Mouse (Mus musculus): ENCODE results near the gene Pcna.
A peak's percentile ranks its signal among the peaks of the same experiment; 100 is the strongest.

Pcna gene

DNA sequence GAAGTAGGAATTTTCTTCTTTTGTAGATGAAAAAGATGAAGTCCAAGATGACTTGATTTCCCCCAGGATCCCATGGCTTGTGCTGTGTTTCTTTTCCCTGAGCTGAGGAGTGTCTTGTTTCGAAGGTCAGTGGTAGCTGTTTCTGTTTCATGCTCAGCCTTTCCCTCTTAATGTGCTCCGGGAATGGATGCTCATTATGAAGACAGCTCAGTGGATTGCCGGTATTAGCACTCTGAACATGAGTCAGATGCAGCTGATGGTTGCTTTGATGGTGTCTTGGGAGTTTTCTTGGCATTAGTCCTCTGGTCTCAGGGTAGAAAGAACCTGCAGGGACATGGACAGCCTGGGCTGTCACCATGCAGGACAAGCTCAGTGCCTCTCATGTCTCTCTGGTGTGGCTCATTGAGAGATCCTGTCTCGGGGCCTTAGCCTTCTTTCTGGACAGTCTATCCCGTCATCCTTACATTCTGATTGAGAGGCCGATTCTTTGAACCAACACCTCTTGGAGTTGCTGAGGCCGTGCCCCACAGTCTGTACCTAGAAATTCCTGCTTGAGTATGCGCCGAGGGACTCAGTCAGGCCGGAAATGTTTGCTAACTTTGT lies 27.5 kb upstream of the Pcna start:
- TF ChIP-seq GATA4 (IDR thresholded peaks at IDR 0.05; ENCODE audit: insufficient replicate concordance, low read length): no peak

DNA sequence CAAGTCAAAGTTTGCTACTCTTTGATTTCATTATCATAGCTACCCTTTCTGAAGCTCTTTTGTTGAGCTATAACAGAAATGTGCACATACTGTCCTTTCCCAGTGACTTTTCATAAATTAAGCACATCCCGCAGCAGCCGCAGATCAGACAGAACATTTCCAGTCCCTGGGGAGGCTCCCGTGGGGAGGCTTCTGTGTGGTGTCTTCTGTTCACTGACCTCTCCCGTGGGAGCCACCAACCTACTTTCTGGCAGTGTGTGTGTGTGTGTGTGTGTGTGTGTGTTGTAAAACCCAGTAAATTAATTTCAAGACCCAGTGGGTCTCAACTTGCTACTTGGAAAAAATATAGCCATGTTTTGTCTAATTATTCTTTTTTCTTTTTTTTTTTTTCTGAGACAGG lies 26.9 kb upstream of the Pcna start:
- TF ChIP-seq GATA4 (IDR thresholded peaks at IDR 0.05; ENCODE audit: insufficient replicate concordance, low read length): no peak

DNA sequence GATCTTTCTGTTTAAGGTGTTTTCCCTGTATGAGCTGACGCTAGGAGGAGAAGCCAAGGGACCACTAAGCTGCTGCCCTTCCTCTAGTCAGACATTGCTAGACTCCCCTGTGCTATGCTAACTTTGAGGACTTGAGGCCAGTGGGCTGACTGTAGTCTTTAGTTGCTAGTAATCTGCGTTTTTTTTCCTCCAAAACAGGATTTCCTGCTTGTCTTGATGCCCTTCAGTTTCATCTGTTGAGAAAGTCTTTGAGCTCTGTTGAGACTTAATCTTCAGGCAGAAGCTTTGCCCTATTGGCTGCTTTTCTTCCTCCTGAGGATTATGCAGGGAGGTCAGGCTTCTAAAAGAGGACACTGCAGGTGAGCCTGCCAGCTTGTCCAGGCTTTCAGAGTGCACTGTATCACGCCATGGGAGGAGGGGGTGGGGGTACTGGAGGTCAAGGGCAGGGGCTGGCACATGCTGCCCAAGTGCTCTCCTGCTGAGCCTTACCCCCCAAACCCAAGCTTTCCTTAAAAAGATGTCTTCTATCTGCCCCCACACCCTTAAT lies 26.3 kb upstream of the Pcna start:
- TF ChIP-seq GATA4 (IDR thresholded peaks at IDR 0.05; ENCODE audit: insufficient replicate concordance, low read length): 0 out of 2 replicates have a peak, but pooled peaks have one; percentile 8

DNA sequence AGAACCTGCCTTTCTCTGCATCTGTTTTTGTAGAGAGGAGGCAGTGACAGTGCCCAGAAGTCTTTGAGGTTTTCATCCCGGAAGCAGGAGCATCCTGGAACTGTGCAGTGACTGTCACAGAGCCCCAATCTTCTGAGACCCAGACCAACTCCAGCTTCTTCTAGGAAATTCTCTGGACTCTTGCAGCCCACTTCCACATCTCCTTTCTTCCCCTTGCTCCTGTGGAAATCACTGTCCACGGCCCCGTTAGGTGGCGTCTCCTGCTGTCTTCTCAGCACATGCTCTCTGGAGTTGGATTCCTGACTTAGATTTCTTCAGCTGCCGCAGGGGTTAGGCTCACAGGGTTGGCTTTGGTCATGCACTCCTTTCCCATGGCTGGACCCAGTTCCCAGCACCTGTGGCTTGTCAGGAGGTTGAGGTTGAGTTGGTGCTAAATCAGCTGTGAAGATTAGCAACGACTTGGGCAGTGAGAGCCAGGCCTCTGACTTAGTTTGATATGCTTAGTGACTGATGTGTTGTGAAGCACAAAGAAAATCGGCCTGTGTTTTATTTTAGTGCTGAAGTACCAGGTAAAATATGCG lies 25.2 kb upstream of the Pcna start:
- no peak for TF ChIP-seq GATA4 (IDR thresholded peaks at IDR 0.05; ENCODE audit: insufficient replicate concordance, low read length)

DNA sequence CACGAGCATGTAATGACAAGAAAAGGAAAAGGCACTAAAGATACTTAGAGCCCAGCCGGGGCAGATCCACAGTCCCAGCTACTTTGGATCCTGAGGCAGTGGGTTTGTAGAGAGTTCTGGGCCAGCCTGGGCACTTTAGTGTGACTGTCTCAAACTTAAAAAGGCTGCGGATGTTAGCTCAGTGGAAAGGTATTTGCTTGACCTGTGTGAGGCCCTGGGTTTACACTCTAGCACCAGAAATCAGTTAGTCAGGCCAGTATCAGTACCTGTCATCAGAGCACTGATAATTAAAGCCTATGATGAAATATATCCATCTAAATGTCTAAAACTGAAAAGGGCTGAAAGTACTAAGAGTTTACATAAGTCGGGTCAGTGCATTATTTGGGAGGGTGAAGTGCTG lies 23.1 kb upstream of the Pcna start:
- no peak for TF ChIP-seq GATA4 (IDR thresholded peaks at IDR 0.05; ENCODE audit: insufficient replicate concordance, low read length)

DNA sequence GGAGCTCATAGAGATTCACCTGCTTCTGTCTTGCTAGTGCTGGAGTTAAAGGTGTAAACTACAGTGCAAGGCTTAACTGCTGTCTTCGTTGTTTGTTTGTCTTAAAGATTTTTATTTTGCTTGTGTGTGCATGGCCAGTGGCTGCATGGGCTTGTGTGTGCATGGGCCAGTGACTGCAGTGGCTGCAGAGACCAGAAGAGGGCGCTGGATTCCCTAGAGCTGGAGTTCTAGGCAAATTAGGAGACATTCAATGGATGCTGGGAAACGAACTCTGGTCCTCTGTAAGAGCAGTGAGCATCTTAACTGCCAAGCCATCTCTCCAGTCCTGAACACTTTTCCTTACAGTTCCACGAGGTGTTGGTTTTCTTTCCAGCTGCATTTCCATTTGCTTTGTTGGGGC lies 22.4 kb upstream of the Pcna start:
- TF ChIP-seq GATA4 (IDR thresholded peaks at IDR 0.05; ENCODE audit: insufficient replicate concordance, low read length): no peak

DNA sequence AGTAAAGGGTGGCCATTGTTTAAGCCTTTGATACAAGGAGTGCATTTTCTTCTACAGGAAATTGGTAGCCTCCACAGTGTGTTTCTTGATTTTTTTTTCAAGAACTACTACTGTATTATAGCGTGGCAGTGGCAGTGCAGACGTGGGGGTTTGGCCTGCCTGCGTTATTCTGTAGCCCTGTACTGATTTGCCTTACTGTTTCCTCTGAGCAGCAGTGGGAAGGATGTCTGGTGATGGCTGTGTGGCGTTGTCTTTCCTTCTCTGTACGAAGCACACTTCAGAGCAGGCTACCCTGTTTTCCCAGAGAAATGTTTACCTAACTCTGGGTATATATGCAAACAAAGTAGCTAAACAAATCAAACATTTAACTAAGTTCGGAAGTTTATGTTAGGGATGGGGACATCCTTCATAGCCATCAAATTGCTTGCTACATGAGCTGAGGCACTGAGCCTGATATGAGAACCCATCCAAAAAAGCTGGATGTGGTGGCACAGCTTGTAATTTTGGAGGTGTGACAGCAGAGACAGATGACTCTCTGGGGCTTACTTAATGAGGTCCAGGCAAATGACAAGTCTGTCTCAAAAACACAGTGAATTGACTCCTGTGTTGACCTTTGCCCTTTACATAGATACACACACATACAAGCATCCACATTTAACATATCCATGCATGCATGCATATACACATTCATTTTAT lies 19.7 kb upstream of the Pcna start:
- TF ChIP-seq GATA4 (IDR thresholded peaks at IDR 0.05; ENCODE audit: insufficient replicate concordance, low read length): no peak

DNA sequence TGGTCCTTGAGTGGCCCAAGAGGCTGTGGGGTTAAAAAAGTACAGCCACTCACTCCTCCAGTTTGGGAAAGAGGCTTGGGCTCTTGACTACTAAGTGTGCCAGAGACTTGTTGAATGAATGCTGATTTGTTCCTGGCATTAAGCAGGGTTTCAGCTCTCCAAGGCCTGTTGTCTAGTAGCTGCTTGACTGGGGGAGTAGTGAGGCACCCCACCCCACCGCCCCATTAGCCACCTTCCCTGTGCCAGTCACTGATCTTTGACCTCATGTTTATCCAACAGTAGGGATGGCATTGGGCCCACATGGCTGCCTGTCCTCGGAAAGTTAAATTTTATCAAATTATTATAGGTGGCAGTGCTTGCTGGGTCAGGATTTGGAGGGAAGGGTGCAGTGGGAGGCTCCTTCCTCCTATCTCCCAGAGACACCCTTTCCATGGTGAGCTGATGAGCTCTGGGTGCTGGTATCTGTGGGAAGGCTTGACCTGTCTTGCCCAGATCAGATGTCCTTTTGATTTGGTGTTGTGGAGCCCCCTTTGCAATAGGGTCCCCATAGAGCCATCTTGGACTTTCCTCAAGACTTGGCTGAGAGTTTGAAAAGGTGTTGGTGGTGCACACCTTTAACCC lies 17.3 kb upstream of the Pcna start:
- no peak for TF ChIP-seq GATA4 (IDR thresholded peaks at IDR 0.05; ENCODE audit: insufficient replicate concordance, low read length)

DNA sequence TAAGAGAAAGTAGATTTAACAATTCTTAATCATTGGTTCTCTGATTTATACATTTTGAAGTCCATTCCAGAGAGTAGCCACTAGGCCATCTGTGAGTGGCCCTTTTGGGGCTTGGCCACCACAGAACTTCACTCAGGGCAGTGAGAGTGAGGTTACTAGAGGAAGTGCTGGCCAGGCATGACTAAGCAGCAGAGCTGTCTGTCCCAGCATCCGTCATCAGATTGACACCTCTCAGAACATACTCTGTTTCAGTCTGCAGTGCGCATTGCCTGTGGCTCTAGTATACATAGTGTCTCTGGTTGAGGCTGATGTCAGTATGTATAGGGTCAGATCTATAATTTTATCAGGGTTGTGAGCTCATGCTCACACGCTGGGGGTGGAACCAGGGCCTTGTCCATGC lies 16.1 kb upstream of the Pcna start:
- TF ChIP-seq GATA4 (IDR thresholded peaks at IDR 0.05; ENCODE audit: insufficient replicate concordance, low read length): no peak

DNA sequence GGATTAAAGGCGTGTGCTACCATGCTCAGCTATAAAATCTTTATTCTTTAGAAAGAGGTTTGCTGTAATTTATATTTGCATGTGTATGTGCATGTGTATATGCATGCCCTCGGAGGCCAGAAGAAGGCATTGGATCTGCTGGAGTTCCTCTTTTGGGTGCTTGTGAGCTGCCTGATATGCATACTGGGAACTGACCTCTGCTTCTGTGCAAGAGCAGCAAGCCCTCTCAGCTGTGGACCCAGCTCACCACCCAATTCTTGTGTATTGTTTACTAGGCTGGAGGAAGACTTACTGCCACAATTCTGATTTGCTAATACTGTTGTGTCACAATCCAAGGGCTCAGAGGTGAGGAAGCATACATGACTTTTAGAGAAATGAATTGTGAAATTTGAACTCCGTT lies 13.0 kb upstream of the Pcna start:
- no peak for TF ChIP-seq GATA4 (IDR thresholded peaks at IDR 0.05; ENCODE audit: insufficient replicate concordance, low read length)

DNA sequence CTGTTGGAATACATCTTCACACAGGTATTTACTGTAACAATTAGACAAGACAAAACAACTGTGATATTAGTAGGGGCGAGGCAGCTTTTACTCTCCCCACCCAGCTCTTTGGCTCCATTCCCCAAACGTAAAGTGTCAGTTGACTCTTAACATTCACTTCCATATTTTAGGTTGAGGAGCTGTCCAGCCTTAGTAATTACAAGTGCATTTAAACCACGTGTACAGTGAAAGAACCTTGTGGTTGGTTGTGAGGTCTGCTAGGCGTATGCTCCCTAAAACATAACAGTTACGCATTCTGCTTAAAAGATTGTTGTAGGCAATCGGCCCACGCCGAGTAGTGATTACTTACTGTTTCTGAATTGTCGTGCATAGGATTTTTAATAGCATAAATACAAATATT lies 12.1 kb upstream of the Pcna start:
- no peak for TF ChIP-seq GATA4 (IDR thresholded peaks at IDR 0.05; ENCODE audit: insufficient replicate concordance, low read length)

DNA sequence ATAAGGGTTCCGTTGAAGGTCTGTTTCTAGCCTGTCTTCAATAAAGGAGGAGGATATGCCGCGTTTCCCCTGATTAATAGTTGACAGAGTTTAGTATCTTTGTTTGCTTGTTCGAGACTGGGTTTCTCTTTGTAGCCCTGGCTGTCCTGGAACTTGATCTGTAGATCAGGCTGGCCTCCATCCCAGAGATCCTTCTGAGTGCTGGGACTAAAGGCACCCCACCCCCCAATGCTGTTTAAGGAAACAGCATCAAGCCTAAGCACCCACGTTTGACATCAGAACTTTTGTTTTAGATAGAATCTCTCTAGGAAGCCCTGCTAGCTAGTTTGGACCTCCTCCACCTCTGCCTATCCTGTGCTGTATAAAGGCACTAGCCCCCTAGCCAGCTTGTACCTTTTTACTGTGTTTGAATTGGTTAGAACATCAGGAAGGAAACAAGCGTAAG lies 11.2 kb upstream of the Pcna start:
- TF ChIP-seq GATA4 (IDR thresholded peaks at IDR 0.05; ENCODE audit: insufficient replicate concordance, low read length): no peak

DNA sequence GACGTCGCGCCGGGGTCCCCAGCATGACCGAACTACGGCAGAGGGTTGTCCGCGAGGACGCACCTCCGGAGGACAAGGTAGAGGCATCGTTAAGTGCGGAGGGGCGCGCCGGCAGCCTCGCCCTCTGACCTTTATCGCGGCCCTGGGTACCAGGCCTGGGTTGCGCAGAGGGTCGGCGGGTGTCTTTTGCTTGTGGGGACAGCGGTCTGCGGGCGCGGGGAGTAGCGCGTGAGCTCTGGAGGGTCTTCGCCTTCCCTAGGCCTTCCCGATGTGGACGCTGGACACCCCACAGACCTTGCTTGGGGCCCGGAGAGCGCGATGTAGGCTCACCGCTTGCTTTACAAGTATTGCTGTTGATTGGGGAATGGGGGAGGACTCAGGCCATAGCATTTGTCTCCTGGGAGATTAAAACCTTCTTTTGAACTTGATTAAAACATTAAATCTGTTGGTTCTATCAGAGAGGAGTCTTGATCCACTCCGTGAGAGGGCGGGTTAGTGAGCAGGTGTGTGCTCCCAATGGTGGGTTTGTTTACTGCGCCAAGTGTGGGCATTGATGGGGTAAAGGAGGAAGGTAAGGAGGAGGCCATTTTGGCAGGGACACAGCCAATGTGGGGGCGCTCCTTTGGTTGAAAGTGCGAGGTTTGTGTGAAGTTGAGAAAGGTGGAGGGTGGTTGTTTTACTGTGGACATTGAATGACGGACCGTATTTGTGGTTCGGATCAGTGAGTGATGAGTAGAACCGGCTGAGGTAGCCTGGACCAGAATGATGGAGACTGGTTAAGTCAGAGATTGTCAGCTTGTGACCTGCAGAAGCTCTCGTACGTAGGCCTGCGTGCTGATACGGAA lies 10.5 kb upstream of the Pcna start:
- no peak for TF ChIP-seq GATA4 (IDR thresholded peaks at IDR 0.05; ENCODE audit: insufficient replicate concordance, low read length)

DNA sequence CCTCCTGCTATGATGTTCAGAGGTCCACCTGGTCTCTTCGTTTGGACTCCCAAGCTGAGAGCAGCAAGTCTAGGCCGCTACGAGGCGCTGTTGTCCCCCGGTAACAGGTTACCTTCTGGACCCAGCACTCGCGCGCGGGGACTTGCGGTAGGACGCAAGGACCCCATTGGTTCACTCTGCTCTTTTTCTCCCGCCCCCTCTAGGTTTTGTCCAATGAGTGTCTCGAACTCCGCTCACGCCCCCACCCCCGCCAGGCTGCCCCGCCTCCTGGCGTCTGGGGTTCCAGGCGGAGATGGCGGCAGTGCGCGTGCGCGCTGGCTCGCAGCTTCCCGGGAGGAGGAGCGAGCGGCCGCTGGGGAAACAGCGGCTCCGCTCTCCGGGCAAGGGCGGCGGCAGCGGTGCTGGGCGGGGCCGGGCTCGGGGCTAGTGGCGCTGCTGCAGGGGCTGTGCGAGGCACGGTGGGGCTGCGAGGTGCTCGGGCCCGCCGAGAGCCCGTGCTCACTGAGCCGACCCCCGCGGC lies 9.8 kb upstream of the Pcna start, which contains the start of gene Cds2:
Gene Cds2, plus strand, starts transcription at position 270 of the 520 bp plus-strand sequence.
- peak; percentile 9; the same call in 1 of the 2 replicates for TF ChIP-seq GATA4 (IDR thresholded peaks at IDR 0.05; ENCODE audit: insufficient replicate concordance, low read length)

DNA sequence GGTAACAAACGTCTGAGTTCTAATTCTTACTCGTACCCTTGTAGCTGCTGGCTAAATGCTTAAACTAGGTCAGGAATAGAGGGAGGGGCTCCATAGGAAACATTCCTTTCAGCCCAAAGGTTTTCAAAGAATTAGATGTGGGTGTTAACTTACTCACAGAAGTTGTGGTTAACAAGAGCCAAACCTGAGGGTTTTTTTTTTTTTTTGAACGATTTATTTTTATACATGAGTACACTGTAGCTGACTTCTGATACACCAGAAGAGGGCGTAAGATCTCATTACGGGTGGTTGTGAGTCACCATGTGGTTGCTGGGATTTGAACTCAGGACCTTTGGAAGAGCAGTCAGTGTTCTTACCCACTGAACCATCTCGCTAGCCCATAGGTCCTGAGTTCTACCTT lies 9.1 kb upstream of the Pcna start:
- TF ChIP-seq GATA4 (IDR thresholded peaks at IDR 0.05; ENCODE audit: insufficient replicate concordance, low read length): no peak
